Mouse (Mus musculus) megakaryocyte, adult 5-6 weeks (primary cell): ENCODE results near the gene Abcb4. TPM values are rescaled to one million over a fixed set of nuclear protein-coding genes. Genes with fewer than 3 reads are reported as not detected.
A peak's percentile ranks its signal among the peaks of the same experiment; 100 is the strongest.
"Not testable (repeated sequence)": the region's sequence is repeated elsewhere in the genome, so short reads cannot be mapped to it uniquely, and the experiment has no call there.

Source experiments
- ATAC-seq: 2 replicates; pipeline ENCODE4 v1.8.0; 2016; ENCODE audit warnings: mild to moderate bottlenecking, inconsistent platforms; ENCODE audit not compliant: poor library complexity, severe bottlenecking
- total RNA-seq, 2 experiments: library from RNA; stranded (forward) in 1 of 2; stranded (reverse) in 1 of 2; fragments of 153-499, 151-499 nt in 1 of 2; fragments of 221-1000, 200-1000 nt in 1 of 2; gene quantifications; 2 replicates each; pipeline versions ENCODE4 v1.2.3 to v1.2.4; 2015 to 2017

Abcb4 gene
- total RNA-seq (2015) (1.3 and 3.9 TPM in 2 replicates), total RNA-seq (2017) (3.2 and 4.4 TPM in 2 replicates)

- peak; percentile 64 for ATAC-seq
Observed at GRCm38 (mm10) chr5:8893300-8894103, at the start of gene Abcb4. TSS of gene Abcb4 (plus strand) at chr5:8893717.

DNA sequence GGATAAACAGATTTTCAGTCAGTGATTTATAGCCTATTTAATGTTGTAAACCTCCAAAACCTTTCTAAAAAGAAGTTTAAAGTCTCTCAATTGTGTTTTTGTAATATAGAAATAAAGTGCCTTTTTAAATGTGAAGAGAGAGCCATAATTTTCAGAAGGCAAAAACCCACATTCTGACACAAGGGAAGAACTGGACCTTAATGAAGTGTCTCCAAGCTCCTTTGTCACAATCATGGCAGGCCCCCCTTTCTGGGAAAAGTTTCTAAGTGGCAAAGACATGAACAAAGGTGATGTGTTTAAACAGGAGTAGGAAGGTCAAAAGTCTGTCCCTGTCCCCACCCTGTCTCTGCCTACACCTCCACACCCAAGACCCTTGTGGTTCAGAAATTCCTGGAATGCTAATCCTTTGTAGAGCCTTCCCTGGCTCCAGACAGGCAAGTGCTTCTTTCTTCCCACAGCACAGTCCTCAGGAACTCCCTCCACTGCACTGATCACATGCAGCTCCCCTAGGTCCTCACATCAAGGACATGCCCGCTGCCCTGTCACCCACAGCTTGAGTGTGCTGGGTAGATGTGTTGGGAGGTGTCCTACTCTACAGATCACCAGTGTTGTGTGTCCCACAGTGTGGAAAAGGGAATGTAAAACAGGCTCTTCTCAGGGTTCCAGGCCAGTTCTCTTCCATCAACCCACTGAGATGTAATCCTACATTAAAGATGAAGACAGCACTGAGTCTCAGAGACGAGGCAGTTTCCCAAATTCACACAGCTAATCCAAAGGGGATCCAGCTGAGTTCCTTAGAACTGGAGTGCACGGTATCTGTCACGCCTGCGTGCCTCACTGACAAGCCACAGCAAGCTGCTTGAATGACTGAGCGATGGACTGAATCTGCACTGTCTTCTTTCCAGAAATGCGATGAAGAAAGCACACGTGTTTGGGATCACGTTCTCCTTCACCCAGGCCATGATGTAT lies 44.6 kb upstream of the Abcb4 start:
- not testable (repeated sequence) for ATAC-seq

DNA sequence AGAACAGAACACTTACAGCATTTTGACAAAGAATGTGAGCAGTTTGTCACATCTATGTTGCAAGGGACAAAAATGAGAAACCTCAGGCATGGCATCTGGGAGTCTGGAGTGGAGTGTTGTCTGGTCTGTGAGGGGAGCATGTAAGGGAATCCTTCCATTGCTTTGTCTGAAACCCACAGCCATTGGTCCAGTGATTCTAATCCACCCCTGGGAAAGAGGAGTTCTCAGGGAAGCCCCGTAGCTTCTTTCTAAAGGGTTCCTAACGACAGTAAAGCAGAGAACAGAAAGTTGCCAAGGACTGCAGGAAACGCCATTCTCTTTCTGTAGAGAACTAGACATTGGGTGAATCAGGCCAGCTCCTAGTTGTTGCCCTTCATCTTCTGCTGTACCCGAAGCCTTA lies 42.7 kb upstream of the Abcb4 start:
- ATAC-seq = no peak

GRCm38 (mm10) chr5:8857201-8857600 lies 36.3 kb upstream of the Abcb4 start:
- no peak for ATAC-seq

GRCm38 (mm10) chr5:8861811-8862210 lies 31.7 kb upstream of the Abcb4 start:
- no peak for ATAC-seq

GRCm38 (mm10) chr5:8863580-8864337 lies 29.8 kb upstream of the Abcb4 start:
- ATAC-seq = no peak

DNA sequence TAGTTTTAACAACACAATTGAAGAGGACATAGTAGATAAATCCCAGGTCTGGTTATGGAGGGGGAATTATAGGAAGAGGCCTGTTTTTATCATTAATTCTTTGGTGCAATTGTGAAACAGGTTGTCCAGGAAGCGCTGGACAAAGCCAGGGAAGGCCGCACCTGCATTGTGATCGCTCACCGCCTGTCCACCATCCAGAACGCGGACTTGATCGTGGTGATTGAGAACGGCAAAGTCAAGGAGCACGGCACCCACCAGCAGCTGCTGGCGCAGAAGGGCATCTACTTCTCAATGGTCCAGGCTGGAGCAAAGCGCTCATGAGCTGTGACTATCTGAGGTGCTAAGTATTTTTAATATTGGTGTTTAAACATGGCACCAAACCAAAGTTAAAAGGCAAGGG lies 27.9 kb upstream of the Abcb4 start:
- not testable (repeated sequence) for ATAC-seq

DNA sequence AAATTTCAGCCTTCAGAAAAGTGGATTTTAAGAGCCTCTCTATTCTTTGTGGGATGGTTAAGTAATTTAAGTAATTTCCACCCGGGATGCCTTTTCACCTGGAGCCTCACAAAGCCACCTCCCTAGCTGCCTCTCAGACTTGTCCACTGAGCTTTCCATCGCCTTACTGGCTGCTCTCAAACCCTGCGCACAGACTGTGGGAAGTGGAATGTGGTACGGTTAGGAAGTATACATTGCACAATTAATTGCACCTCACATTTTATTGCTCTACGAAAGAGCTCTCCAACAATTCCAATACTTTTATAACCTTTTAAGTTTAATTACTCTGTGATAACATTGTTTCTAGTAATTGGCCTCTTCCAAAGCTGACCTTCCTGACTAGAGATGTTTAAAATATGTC lies 27.2 kb upstream of the Abcb4 start:
- ATAC-seq = no peak

- no peak for ATAC-seq
Observed at GRCm38 (mm10) chr5:8868019-8868418, 25.5 kb upstream of the Abcb4 start.

DNA sequence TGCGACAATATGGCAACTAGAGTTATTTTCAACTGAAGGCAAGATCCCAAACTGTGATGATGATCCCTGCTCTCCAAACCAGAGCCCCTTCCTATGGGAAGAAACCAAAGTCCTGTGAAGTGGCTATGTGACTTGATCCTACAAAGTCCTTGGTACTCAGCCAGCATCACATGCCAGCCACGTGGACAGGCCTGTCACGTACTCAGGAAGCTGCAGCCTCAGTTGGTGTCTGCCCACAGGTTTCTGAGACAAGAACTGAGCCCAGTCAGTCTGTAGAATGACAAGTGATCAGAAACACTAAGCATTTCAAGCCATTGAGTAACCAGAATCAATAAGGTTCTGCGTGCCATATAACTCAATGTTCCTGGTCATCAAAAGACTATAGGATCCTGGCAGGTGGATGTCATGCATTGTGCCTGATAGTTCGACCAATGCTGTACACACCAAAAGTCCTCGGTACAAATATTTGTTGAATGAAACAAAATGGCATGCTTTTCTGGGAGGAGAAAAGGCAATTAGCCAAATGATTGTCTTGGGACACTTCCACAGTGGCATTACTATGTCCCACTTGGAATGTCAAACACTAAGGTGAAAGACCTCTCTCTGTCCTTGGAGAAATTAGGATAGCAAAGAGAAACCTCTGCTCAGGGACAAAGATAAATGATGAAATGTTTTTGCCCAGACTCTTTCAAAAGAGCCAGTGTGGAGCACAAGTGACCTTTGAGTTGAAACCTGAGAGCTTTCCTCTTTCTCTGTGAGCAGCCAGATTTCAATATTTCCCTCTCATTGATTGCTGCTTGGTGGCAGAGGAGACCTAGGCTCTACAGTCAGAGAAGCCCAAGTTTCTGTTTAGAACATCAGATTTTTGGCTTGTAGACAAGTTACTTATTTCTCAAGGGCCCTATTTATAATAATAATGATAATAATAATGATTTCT lies 20.3 kb upstream of the Abcb4 start:
- ATAC-seq = no peak

DNA sequence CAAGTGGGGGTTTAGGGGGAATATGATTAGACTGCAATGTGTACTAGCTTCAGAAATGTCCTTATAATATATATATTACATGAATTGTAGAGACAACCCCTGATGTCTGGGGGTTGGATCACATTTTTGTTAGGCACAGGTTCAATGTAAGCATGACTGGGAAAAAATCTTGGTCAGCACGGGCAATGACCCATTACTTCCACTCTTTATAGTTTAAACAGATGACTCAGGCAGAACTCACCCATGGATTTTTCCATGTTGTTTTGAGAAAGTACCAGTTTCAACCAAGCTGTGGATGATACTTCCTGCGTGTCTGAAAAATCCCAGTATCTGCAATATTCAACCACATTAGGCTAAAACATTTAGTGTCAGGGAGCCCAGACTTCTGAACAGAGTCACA lies 16.4 kb upstream of the Abcb4 start:
- no peak for ATAC-seq

DNA sequence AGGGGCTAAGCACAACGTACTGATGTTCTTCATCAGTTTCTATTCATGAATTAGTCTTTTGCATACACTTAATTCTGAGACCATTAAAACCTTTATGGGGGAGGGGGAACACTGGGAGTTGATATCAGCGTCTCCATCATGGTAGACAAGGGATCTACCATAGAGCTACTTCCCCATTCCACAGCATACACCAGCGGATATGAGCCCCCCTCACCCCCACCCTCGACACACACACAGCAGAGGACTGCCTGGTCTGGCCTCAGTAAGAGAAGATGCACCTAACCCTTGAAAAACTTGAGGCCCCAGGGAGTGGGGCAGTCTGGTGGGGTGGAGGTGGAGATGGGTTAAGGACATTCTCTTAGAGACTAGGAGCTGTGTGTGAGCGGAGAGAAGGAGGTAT lies 15.7 kb upstream of the Abcb4 start:
- ATAC-seq = no peak

DNA sequence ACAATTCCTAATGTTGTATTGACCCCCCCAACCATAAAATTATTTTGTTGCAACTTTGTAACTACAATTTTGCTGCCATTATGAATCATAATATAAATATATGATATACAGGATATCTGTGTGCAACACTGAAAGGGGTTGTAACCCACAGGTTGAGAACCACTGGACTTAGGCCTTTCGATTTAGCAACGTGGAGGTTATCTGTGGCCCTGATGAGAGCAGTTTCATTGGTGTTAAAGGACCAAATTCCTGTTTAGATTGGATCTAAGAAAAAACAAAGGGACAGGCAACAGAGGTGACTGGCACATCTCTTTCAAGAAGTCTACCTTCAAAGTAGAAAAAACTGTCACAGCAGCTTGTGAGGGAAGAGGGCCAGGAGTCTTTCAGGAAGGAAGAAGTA lies 7.7 kb upstream of the Abcb4 start:
- no peak for ATAC-seq

DNA sequence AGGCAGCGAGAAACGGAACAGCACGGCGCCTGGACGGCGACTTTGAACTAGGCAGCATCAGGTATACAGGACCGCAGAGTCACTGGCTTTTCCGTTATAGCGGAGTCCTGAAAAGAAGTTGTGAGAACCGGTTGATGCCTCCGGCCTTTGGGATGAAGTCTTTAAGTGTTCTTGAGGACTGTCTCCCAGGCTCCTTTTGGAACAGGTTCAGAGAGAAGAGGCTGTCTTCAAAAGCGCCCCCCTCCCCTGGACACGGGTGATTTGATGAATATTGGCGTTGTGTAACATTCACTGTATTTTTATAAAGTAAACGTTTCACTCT lies 548 bp downstream of the Abcb4 start:
- peak; percentile 22; the same call in 1 of the 2 replicates for ATAC-seq

- ATAC-seq = peak; percentile 69
Observed at GRCm38 (mm10) chr5:8894641-8895490, 1.3 kb downstream of the Abcb4 start.

DNA sequence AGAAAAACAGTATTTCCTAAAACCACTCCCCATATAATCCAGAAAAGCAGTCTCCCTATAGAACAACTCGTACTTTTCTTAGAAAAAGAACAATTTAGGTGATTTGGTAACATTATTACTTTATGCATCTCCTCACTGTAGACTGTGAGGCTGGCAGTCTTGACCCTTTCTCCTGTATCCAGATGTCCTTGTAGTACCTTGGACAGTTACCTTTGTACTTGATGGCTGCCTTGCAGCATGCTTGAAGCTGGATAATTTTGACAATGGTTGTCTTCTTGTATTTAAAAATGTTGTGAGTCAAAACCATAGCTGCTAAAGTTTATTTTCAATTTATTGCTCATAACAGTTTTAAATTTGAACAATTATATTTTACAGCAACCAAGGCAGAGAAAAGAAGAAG lies 2.7 kb downstream of the Abcb4 start:
- no peak for ATAC-seq

GRCm38 (mm10) chr5:8898246-8898645 lies 4.7 kb downstream of the Abcb4 start:
- ATAC-seq = no peak

- no peak for ATAC-seq
Observed at GRCm38 (mm10) chr5:8901001-8901400, 7.5 kb downstream of the Abcb4 start.
